In genomic region chr16:39052971-39053370, GRCm38 (mm10) we compare ENCODE assay signal across 10 mouse cellular contexts.
A peak's percentile ranks its signal among the peaks of the same experiment; 100 is the strongest.
DNase-seq lines count a peak whose midpoint lies in the region; TF ChIP-seq lines count a peak whose summit lies in the region.
"Had no signal": no experiment of that assay in that cellular context is flagged by ENCODE, and none has a peak within 500 bp of the region (broad histone marks: within the 10 kb centered on the region; RNA-seq: fewer than 3 reads in every experiment).

No protein-coding gene starts in this region.

- peak; percentile 51 for DNase-seq in gastrocnemius, postnatal 14 days
- no peak for DNase-seq in gastrocnemius, adult 18-20 months (ENCODE audit: low spot score)
- peak; percentile 71 for DNase-seq in R1 (ENCODE audit: low read depth, low spot score)
- peak; percentile 80 to 88 for DNase-seq in cerebellum, postnatal 25 days
- DNase-seq in heart, adult 8-10 months (ENCODE audit: low spot score), result peak; percentile 16
- peak; percentile 47 for DNase-seq in layer of hippocampus, adult 9-11 months
- DNase-seq in lung, postnatal 4 days, result peak; percentile 50 to 68

- H3K4me1 ChIP-seq in testis, adult 2 months (ENCODE audit: control insufficient read depth, insufficient read depth, low read length), result peaks cover 2% of the 10 kb centered on the region; the same call in 1 of the 2 replicates

- TF ChIP-seq CTCF in testis, adult 2 months (IDR thresholded peaks at IDR 0.05; ENCODE audit: control insufficient read depth, insufficient read depth, insufficient replicate concordance, low read depth, low read length), result peak; percentile 48; the same call in 1 of the 2 replicates

- H3K27ac ChIP-seq in testis, adult 2 months (ENCODE audit: control insufficient read depth, insufficient read depth, low read depth, low read length), result no peak overlapping the region
- H3K27ac ChIP-seq: macrophage had no signal

- TF ChIP-seq POLR2A in testis, adult 2 months (IDR thresholded peaks at IDR 0.05; ENCODE audit: control insufficient read depth, low read depth, low read length), result no peak

- H3K36me3 ChIP-seq in testis, adult 2 months (ENCODE audit: control insufficient read depth, insufficient read depth, low read length), result no peaks in the 10 kb centered on the region
- H3K36me3 ChIP-seq: G1E had no signal

- no peak overlapping the region for H3K4me3 ChIP-seq in testis, adult 2 months (ENCODE audit: control insufficient read depth, low read depth, low read length)

- intact Hi-C loops in gastrocnemius, postnatal 14 days (cut with DNase I; ENCODE audit: low total_unique reads), result no loop called here

- H3K27me3 ChIP-seq in testis, adult 2 months (ENCODE audit: control insufficient read depth, insufficient read depth, low read length), result no peaks in the 10 kb centered on the region
